Mouse (Mus musculus): Measurements from ENCODE around the gene Hist1h2bh. TPM values are rescaled to one million over a fixed set of nuclear protein-coding genes. Genes with fewer than 3 reads are reported as not detected.

The Hist1h2bh gene
- polyA plus RNA-seq, 1 experiment from 2014 or later = 1.4 TPM

- Histone ChIP-seq H3K9me3 (no peaks in the 10 kb centered on the region), H3K4me2 (peak overlapping the region; percentile 89), H3K4me1 (peaks cover 15% of the 10 kb centered on the region; the same call in 1 of the 2 replicates), H3K4me3 (peak overlapping the region; percentile 55), H3K27me3 (no peaks in the 10 kb centered on the region), H3K9ac (no peak overlapping the region), H3K27ac (peak overlapping the region; percentile 69), H3K36me3 (no peaks in the 10 kb centered on the region)
- peak; percentile 60; the same call in 1 of the 2 replicates for ATAC-seq (ENCODE audit: borderline replicate concordance, extremely low read depth, low FRiP score, low TSS enrichment)
- under 1% methylated on average over 10 of the region's 10 CpGs for WGBS
These were observed 23.8 kb downstream of the Hist1h2bh start for GRCm38 (mm10) chr13:23519416-23519815.

GRCm38 (mm10) chr13:23518885-23519284 is 24.3 kb downstream of the Hist1h2bh start:
- 0% methylated on average over 6 of the region's 6 CpGs for WGBS
- Histone ChIP-seq H3K27me3 (no peaks in the 10 kb centered on the region), H3K9ac (no peak overlapping the region), H3K4me3 (peak overlapping the region; percentile 55), H3K4me1 (peaks cover 15% of the 10 kb centered on the region; the same call in 1 of the 2 replicates), H3K9me3 (no peaks in the 10 kb centered on the region), H3K27ac (peak overlapping the region; percentile 69), H3K36me3 (no peaks in the 10 kb centered on the region), H3K4me2 (peak overlapping the region; percentile 89)
- ATAC-seq (ENCODE audit: borderline replicate concordance, extremely low read depth, low FRiP score, low TSS enrichment) = peak; percentile 53; the same call in 1 of the 2 replicates

- peak overlapping the region; percentile 55 for H3K4me3 ChIP-seq
- H3K27me3 ChIP-seq = no peaks in the 10 kb centered on the region
- WGBS = under 1% methylated on average over 6 of the region's 6 CpGs
- no peak for ATAC-seq (ENCODE audit: borderline replicate concordance, extremely low read depth, low FRiP score, low TSS enrichment)
- H3K9ac ChIP-seq = peak overlapping the region; percentile 24; the same call in 1 of the 2 replicates
- H3K4me2 ChIP-seq = peak overlapping the region; percentile 89
- H3K27ac ChIP-seq = no peak overlapping the region; the same call in 1 of the 2 replicates
- H3K36me3 ChIP-seq = no peaks in the 10 kb centered on the region
- H3K4me1 ChIP-seq = peaks cover 15% of the 10 kb centered on the region; the same call in 1 of the 2 replicates
- H3K9me3 ChIP-seq = no peaks in the 10 kb centered on the region
These were observed 24.9 kb downstream of the Hist1h2bh start for GRCm38 (mm10) chr13:23518295-23518603.

DNA sequence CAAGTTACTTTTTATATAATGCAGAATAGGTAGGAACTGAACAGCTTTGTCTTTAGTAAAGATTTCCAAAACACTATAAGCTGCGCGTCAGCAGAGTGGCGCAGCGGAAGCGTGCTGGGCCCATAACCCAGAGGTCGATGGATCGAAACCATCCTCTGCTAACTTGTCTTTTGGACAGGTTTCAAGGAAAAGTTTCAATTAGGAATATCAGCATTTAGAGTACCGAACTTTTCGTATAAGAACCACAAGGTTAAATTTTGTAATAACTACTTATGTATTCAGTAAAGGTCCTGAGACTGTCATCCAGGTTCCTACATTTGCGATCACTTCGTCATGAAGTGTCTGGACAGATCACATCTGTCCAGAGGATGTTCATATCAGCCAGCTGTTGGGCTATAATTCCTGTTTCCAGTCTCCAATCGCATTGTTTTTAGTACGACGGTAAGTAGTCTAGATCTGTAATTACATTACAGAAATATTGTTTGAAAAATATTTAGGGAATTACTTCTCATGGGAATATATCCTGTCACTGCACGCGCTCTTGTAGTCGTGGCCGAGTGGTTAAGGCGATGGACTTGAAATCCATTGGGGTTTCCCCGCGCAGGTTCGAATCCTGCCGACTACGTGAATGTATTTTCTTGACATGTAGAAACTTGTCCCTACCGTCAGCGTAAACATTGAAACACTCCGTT is 25.4 kb downstream of the Hist1h2bh start:
- WGBS = under 1% methylated on average over 27 of the region's 27 CpGs
- peak overlapping the region; percentile 81 for H3K27ac ChIP-seq

GRCm38 (mm10) chr13:23516822-23517602 is 26.2 kb downstream of the Hist1h2bh start:
- peak overlapping the region; percentile 36; the same call in 1 of the 2 replicates for H3K9ac ChIP-seq
- H3K9me3 ChIP-seq = no peaks in the 10 kb centered on the region
- H3K4me1 ChIP-seq = peaks cover 15% of the 10 kb centered on the region; the same call in 1 of the 2 replicates
- no peaks in the 10 kb centered on the region for H3K27me3 ChIP-seq
- peak overlapping the region; percentile 89 for H3K4me2 ChIP-seq
- H3K4me3 ChIP-seq = peak overlapping the region; percentile 55
- no peaks in the 10 kb centered on the region for H3K36me3 ChIP-seq
- under 1% methylated on average over 19 of the region's 19 CpGs for WGBS
- peak; percentile 64; the same call in 1 of the 2 replicates for ATAC-seq (ENCODE audit: borderline replicate concordance, extremely low read depth, low FRiP score, low TSS enrichment)
- H3K27ac ChIP-seq = peak overlapping the region; percentile 81

More for the DNA sequence above, 25.4 kb downstream of the Hist1h2bh start:
- H3K4me3 ChIP-seq = peak overlapping the region; percentile 55
- no peaks in the 10 kb centered on the region for H3K36me3 ChIP-seq
- H3K27me3 ChIP-seq = no peaks in the 10 kb centered on the region
- no peaks in the 10 kb centered on the region for H3K9me3 ChIP-seq
- peak; percentile 87 for ATAC-seq (ENCODE audit: borderline replicate concordance, extremely low read depth, low FRiP score, low TSS enrichment)
- peaks cover 15% of the 10 kb centered on the region; the same call in 1 of the 2 replicates for H3K4me1 ChIP-seq
- peak overlapping the region; percentile 89 for H3K4me2 ChIP-seq
- peak overlapping the region; percentile 36; the same call in 1 of the 2 replicates for H3K9ac ChIP-seq

DNA sequence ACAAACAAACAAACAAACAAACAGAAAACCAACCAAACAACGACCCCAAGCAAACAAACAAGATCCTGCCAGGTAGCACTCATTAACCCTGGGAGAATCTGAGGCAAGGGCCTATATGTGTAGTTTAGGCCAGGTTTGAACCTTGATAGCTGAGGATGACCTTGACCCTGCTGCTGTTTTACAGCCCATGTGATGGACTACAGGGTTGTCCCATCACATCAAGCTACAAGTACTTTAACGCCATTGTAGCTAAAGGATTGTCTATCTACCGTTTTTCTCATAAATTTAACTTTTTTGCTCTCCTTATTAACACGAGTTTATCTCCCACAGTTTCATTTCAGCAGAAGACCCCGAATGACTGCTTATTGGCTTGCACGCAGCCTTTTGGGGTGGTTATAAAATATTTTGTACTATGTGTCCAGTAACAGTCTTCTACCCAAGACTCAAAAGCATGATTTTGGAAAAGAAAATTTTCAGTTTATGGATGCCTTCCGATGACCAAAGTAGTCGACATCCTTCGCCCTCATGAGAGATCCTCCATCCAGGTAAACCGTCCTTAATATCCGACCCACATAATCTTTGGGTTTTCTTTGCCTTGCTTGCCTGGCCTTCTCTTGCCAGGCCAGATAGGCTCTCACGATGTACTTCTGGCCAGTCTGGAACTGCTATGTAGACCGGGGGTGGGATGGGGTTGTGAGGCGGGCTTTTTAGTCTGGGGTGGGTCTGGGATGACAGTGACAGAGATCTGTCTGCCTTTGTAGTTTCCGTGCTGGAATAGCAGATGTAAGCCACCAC is 27.2 kb downstream of the Hist1h2bh start:
- no peak for ATAC-seq (ENCODE audit: borderline replicate concordance, extremely low read depth, low FRiP score, low TSS enrichment)
- Histone ChIP-seq H3K9me3 (no peaks in the 10 kb centered on the region), H3K27me3 (no peaks in the 10 kb centered on the region), H3K36me3 (no peaks in the 10 kb centered on the region), H3K4me2 (peak overlapping the region; percentile 89), H3K4me1 (peaks cover 15% of the 10 kb centered on the region; the same call in 1 of the 2 replicates), H3K9ac (peak overlapping the region; percentile 40; the same call in 1 of the 2 replicates), H3K4me3 (peak overlapping the region; percentile 55), H3K27ac (peak overlapping the region; percentile 26; the same call in 1 of the 2 replicates)
- WGBS = 45% methylated on average over 15 of the region's 15 CpGs

GRCm38 (mm10) chr13:23515281-23515680 is 27.9 kb downstream of the Hist1h2bh start:
- H3K4me2 ChIP-seq = no peak overlapping the region
- peaks cover 13% of the 10 kb centered on the region for H3K4me1 ChIP-seq
- no peaks in the 10 kb centered on the region for H3K36me3 ChIP-seq
- ATAC-seq (ENCODE audit: borderline replicate concordance, extremely low read depth, low FRiP score, low TSS enrichment) = no peak
- H3K9ac ChIP-seq = no peak overlapping the region
- no peaks in the 10 kb centered on the region for H3K27me3 ChIP-seq
- H3K4me3 ChIP-seq = no peak overlapping the region
- H3K9me3 ChIP-seq = no peaks in the 10 kb centered on the region
- no peak overlapping the region for H3K27ac ChIP-seq
- 75% methylated on average over 5 of the region's 5 CpGs for WGBS

DNA sequence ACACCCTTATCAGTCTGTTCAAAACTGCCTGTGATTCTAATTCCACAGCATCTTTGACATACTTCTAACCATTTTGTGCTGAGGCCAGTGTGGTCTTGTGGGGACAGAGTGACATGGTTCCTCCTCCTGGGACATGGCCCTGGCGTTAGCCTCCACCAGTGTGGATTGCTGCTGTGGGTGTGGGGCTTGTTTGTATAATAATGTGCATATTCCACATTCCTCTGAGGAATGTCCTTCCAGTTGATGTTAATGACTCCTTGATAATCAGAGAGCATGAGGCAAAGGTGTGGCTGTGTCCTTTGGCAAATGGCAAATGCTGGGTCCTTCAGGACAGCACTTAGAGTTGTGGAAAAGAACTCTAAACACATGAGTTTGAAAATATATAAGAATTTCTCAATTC is 29.7 kb downstream of the Hist1h2bh start:
- H3K4me2 ChIP-seq = no peak overlapping the region

DNA sequence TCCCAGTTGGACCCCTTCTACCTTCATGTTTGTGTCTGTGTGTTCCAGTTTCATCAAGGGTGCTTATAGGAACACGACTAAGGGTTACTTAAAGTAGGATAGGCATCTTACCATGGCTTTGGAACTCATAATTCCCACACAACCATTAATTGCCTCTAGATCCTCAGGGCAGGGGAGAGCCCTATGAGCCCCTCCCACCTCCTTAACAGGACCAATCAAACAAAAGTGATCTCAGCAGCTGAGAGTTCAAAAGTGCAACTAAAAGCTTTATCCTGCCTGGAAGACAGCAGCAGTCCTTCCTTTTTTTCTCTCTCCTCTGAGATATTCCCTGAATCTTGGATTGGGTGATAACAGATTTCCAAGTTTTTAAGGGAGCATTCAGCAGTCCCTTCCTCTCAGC is 33.1 kb downstream of the Hist1h2bh start:
- Histone ChIP-seq H3K4me3 (no peak overlapping the region), H3K9me3 (no peaks in the 10 kb centered on the region), H3K9ac (no peak overlapping the region), H3K4me2 (no peak overlapping the region), H3K36me3 (no peaks in the 10 kb centered on the region), H3K27me3 (no peaks in the 10 kb centered on the region), H3K27ac (no peak overlapping the region), H3K4me1 (peaks cover 14% of the 10 kb centered on the region)
- no peak for ATAC-seq (ENCODE audit: borderline replicate concordance, extremely low read depth, low FRiP score, low TSS enrichment)
- 22% methylated on average over 1 of the region's 1 CpGs for WGBS

More for the DNA sequence above, 29.7 kb downstream of the Hist1h2bh start:
- Histone ChIP-seq H3K36me3 (no peaks in the 10 kb centered on the region), H3K4me3 (no peak overlapping the region), H3K9ac (no peak overlapping the region), H3K27ac (no peak overlapping the region), H3K9me3 (no peaks in the 10 kb centered on the region), H3K4me1 (peaks cover 8% of the 10 kb centered on the region), H3K27me3 (no peaks in the 10 kb centered on the region)
- 77% methylated on average over 1 of the region's 1 CpGs for WGBS
- ATAC-seq (ENCODE audit: borderline replicate concordance, extremely low read depth, low FRiP score, low TSS enrichment) = no peak

DNA sequence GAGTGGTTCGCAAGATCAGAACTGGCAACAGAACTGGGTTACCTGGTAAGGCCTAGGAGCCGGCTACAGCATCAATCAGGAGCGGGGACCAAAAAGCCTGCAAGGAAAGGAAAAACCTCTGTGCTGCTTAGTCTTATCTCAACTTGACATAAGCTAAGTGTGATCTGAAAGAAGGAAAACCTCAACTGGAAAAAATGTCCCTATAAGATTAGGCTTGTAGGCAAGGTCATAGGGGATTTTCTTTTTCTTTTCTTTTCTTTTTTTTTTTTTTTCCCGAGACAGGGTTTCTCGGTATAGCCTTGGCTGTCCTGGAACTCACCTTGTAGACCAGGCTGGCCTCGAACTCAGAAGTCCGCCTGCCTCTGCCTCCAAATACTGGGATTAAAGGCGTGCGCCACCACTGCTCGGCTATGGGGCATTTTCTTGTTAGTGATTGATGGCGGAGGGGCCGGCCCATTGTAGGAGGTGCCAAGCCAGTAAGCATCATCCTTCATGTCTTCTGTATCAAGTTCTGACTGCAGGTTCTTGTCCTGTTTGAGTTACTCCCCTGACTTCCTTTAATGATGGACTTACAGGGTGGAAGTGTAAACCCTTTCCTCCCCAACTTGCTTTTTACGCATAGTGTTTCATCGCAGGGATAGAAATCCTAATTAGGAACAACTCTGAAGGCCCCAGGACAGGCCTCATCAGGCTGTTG is 36.2 kb downstream of the Hist1h2bh start:
- 0 out of 2 replicates have a peak overlapping the region, but pooled peaks have one; percentile 58 for H3K4me2 ChIP-seq
- no peaks in the 10 kb centered on the region for H3K36me3 ChIP-seq
- no peaks in the 10 kb centered on the region for H3K27me3 ChIP-seq
- H3K4me1 ChIP-seq = peaks cover 20% of the 10 kb centered on the region
- no peak for ATAC-seq (ENCODE audit: borderline replicate concordance, extremely low read depth, low FRiP score, low TSS enrichment)
- no peak overlapping the region for H3K4me3 ChIP-seq
- no peak overlapping the region for H3K9ac ChIP-seq
- 41% methylated on average over 14 of the region's 14 CpGs for WGBS
- no peak overlapping the region for H3K27ac ChIP-seq
- no peaks in the 10 kb centered on the region for H3K9me3 ChIP-seq

- Histone ChIP-seq H3K36me3 (no peaks in the 10 kb centered on the region), H3K9ac (no peak overlapping the region), H3K27me3 (no peaks in the 10 kb centered on the region), H3K9me3 (no peaks in the 10 kb centered on the region), H3K4me3 (peak overlapping the region; percentile 27), H3K27ac (no peak overlapping the region), H3K4me1 (peaks cover 26% of the 10 kb centered on the region), H3K4me2 (peak overlapping the region; percentile 58)
- no peak for ATAC-seq (ENCODE audit: borderline replicate concordance, extremely low read depth, low FRiP score, low TSS enrichment)
- WGBS = 5% methylated on average over 13 of the region's 13 CpGs
These were observed 36.8 kb downstream of the Hist1h2bh start for GRCm38 (mm10) chr13:23506351-23506750.

Data from lung, embryonic 15.5 days (tissue).